Mouse (Mus musculus) B cell, adult 2 months (primary cell): ENCODE results near the gene Sumo3.

ENCODE experiments used
- DNase-seq, 2 experiments: peaks; one replicate each; pipeline ENCODE4 v3.0.0; 2022

Gene Sumo3

DNA sequence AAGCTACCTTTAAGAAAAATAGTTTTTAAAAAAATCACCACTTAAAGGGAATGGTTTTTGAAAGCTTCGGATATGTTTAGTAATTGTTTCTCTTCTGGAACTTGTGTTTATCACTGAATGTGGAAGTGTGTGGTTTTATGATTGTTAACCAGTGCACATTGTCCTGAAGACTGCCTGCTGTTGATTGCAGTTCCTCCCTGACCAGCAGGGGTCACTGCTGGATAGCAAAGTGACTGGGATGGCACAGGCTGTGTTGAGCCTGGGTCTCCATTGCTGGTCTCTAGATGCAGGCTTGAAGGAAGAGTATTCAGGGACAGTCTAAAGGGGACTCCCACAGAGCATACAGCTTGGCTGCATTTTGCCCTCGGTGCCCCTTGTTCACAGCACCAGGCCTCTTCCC, 21.6 kb downstream of the Sumo3 start:
- DNase-seq: peak; percentile 89 to 90

DNA sequence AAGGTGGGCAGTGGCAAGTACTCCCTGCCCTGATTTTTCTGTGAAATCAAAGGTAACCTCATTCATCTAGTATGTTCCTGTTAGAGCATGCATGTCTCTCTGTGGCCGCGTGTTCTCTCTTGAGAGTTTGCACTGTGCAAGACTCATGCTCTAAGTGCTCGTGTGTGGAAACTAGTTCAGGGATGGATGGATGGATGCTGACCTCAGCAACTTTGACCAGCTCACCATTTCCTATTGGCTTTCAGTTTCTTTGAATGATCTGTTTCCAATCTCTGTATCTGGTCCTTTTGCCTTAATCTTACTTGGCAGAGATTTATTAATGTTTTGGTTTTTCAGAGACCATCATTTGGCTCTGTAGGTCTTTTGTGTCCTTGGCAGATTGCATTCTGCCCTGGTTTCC, 23.3 kb downstream of the Sumo3 start:
- no peak for DNase-seq

DNA sequence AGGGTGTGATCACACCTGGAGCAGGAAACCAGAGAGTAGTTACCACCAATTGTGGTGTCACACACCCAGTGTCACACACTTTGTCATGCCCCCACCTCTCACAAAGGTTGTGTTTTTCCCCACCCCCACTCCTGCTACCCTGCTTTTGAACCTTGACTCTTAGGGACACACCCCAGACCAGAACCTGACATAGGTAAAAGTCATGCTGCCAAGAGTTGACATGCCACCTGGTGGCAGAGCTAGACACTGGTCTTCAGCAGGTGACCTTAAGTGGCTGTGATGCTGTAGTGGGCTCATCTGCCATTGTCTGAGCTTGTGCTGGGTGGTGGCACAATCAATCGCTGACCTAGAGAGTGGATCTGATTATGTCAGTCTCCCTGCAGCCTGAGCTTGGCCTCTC, 24.1 kb downstream of the Sumo3 start:
- peak; percentile 31 to 36 for DNase-seq

DNA sequence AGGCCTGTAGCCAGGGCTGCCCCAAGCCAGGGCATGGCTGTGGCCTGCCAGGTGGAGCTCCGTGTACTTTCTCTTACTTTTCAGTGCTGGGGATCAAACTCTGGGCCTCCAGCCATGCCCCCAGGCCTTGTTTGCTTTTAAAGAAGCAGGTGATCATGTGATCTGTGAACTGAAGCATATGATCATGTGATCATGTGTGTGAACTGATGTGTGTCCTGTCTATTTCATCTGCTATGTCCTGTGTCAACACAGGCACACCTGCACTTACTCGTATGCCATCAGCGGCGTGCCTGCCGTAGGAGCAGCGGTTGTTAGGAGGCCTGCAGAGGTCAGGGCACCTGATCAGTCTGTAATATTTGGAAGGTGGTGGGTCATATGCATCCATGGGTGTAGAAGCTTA, 28.1 kb downstream of the Sumo3 start:
- peak; percentile 53 to 64 for DNase-seq

DNA sequence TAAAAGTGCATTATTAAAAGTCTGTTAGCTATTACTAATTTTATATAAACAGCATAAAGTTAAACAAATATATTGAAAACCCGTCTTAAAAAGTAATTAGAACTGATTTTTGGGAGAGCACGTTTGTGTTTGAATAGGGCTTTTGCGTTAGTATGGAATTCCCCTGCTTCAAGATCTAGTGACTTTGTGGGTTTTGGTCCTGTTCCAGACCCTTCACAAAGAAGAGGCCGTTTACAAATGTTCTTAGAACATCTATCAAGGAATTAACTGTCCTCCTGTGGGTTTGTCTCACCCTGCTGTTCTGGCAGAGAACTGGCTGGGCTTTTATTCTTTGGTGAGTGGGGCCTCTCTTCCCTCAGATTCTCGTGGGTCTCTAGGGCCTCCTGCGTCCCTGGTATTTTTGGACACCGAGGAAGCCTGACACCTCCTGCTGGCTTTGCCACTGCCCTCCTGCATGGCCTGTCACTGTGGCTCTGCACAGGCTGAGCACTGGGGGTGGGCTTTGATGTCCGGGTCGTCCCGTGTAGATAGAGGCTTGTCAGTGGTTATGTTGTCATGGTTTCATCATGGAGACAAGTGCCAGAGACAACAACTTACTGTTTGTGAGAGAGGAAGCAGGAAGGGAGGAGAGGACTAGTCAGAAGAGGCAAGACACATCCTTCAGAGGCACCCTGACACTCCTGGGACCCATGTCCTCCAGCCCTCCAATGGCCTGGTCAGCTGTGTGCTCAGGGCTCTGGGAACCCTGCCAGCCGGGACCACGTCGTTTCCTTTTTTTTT, 28.7 kb downstream of the Sumo3 start:
- peak; percentile 20 to 21 for DNase-seq

DNA sequence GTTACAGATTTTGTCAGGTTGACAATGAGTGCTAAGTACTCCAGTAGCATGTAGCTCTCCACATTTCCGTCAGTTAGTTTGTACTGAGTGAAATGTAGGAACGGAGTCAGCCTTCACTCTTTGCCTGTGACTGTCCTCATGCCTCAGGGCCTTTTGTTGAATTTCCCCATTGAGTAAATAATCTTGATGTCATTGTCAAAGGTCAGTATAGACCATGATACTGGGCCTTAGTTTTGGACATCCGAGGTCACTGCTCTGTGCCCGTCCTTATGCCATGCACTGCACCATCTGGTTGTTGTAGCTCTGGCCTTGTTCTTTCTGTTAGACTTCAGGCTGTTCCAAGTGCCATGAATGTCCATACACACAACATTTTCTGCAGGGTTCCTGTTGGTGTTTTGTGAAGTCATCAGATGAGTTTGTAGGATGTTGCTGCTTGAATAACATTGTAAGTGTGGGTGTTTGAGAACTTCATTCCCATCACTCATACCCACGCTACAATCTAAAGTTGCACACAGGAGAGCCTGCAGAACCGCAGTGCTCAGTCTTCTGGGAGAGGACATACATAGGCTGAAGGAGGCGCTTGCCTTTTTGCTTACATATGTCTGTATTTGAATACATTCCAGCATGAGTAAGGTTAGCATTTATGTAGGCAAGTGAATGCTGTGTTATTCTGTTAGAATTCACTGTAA, 30.5 kb downstream of the Sumo3 start:
- no peak for DNase-seq

DNA sequence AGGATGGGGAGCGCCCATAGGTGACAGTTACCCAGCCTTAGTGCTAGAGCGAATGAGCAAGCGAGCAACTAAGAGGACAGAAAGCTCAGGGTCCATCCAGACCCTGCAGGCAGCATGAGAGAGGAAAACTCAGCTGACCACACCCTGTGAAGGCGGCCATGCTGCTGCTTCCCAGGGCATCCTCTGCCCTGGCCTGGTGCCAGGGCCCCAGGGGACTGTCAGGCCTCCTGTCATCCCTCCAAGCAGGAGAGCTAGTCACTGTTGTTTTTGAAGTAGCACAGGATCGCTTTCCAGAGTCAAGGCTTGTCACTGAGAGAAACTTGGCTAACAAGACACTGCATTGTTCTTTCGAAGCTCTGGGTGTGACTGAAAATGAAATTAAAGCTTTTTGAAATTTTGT, 33.1 kb downstream of the Sumo3 start:
- no peak for DNase-seq

DNA sequence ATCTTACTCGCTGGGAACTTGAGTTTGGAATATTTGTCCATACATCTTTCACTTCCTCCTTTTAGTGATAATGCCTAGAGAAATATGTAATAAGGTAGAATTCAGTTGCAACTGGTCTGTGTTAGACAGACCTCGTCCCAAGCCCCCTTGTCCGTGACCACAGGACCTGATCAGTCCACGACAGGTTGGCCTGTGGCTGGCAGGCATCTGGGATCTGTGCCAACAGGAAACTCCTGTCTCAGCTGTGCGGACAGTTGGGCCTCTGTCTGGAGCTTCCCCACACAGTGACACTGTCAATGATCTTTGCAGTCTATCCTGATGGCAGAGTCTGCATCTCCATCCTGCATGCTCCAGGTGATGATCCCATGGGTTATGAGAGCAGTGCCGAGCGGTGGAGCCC, 37.3 kb downstream of the Sumo3 start:
- DNase-seq: no peak

DNA sequence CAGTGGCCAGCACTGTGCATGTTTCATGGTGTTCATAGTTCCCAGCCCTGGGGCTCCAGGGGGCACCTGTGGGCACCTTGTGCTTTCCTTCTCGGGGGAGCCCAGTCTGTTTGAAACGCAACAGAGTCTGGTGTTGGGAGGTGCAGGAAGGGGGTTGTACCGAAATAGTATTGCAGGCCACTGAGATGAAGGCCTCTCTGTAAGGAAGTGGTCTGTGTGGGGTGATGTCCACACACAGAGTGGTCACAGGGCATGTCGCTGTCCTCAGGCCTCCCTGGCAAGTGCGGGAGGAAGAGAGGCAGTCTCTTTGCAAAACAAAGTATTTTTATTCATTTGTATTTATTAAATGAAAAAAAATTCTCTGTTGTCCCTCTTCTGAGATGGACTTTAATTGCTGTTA, 39.7 kb downstream of the Sumo3 start:
- DNase-seq: no peak

DNA sequence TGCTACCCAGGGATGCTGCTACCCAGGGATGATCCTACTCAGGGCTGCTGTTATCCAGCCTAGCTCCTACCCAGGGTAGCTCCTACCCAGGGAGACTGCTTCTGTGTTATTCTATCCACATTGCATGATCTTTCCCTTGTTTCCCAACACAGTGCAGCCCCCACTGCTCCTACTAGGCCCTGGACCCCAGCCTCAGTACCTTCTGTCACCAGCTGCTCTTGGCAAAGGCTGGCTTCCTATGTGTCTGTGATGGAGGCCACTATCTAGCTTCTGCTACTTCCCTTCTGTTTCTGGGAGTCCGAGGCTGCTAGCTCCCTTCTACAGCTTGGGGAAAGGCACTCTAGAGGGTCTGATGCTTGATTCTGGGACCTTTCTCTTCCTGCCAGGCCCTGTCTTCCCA, 41.6 kb downstream of the Sumo3 start:
- no peak for DNase-seq

DNA sequence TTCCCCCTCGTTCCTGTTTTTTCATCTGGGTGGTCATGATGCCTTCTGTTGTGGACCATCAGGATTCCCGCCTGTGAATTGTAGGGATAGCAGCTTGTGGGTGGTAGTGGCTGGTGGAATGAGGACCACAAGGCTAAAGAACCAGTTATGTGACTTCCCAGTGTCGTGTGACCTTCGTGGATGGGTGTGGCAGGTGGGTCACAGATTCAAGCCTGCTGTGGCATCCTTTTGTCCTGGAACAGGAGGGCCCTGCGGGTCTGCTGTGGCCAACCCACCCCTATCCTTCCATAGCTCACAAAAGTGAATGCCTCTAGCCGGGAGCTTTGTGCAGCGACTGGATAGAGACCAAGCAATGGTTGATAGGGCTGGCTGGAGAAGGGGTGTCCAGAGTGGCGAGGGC, 42.0 kb downstream of the Sumo3 start:
- no peak for DNase-seq

DNA sequence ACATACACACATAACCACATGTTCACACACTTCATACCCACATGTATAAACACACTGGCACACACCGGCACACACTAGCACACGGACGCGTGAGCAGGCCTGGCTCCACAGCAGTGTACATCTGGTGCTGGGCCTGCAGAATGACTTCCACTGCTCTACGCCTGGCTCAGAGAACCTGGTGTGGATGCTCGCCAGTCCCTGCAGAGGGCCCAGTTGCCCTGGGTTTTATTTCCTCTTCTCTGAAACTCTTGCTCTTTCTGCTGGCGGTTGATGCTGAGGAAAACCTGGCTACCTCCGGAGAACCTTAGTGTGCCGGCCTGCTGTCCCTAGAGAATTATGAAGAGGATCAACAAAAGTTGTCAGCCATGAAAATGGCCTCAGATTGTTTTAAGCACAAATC, 46.1 kb downstream of the Sumo3 start:
- DNase-seq: peak; percentile 48 to 59

DNA sequence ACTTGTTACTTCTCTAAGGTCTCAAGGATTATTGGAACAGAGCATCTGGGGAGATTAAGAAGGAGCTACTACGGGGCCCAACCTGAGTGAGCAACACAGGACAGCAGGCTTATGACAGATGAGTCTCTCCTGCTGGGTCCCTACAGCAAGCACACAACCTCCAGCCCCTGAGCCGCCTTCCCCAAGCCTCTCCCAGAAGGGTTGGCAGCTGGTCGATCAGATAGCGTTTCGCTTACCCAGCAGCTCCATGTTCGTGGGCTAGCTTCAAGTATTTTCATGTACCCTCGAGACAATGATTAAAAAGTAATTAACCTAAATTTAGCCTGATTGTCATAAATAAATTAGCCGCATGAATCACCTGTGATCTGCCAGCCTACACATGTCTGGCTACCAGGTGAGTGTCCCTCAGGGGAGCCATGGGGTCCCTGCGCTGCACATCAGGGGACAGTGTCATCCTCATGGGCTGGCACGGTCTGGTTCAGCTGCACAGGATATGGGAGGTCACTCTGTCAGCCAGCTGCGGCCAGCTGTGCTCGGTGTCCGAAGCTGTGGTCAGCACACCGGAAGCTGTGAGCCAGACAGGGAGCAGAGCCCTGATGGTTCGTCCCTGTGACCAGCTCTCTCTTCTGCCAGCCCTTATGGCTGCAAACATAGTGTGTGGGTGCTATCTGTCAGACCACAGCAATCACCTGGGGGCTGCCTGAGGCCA, 52.5 kb downstream of the Sumo3 start:
- DNase-seq: no peak

DNA sequence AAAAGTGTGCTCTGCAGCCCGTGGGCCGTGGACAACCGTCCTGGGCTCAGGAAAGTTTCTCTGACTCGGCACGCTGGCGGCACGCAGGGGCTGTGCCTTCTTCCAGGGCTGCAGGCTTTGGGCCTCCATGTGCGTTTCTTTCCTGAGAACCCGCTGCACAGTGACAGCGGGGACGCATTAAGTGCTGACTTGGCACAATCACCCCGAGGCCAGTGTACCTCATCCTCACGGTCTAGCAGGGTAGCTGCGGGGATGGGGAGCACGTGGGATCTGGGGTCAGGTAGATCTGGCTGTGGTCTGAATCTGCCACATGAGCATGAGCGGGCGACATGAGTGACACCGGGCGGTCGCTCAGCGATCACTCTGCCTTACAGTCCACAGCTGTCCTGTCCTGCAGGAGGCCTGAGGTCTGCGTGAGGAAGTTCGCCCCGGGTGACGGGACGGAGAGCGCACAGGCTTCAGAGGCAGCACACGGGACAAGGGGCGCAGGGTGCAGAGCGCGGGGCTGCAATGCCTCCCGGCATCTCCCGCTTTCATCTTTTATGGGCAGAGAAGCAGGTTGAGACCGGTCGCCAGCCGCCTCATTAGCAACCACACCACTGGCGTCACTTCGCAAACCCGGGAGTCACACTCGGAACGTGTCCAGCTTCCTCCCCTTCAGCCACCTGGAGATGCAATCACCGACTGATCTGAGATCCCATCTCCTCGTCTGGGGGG, 58.2 kb downstream of the Sumo3 start:
- no peak for DNase-seq

DNA sequence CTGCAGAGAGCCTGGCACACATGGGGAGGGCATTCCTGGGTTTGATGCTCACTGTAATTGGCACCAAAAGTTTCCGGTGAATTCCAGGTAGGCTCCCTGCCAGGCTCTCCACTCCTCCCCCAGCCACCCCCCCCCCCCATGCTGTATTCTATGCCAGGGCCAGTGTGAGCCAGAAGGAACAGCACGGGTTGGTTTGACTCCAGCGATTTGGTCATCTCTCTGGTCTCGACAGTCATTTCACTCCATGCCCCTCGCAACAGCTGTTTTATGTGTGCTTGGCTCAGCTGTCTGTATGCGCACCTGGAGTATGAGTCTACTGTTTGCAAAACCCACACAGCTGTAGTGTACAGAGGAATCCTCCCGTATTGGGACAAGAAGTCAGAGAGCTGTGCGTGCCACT, 60.4 kb downstream of the Sumo3 start:
- no peak for DNase-seq

DNA sequence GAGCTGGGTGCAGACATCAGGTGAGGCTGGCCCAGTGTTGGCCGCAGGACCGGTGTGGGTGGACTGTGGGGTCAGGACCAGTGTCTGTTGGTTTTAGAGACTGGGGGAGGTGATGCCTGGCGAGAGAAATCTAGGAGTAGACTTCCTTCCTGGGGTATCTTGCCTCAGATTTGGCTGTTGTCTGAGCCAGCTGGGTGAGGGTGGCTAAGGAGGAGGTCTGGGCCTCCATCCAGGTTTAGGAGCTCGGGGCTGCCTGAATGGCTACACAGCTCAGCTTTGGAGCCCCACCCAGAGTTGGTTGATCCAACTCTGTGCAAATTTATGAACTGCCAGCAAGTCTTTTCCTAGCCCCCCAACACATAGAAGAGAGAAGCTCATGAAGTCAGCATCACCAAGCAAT, 61.5 kb downstream of the Sumo3 start:
- no peak for DNase-seq
